Mouse (Mus musculus): ENCODE results near the gene Brinp2. TPM values are rescaled to one million over a fixed set of nuclear protein-coding genes. Genes with fewer than 3 reads are reported as not detected.

Gene Brinp2
- polyA plus RNA-seq, 1 experiment, result 0.57 TPM

GRCm38 (mm10) chr1:158258685-158259292 lies 97.3 kb downstream of the Brinp2 start:
- Histone ChIP-seq H3K27ac (ENCODE audit: insufficient read depth, low read length) (no peak overlapping the region), H3K4me3 (ENCODE audit: low read depth, low read length) (no peak overlapping the region), H3K36me3 (ENCODE audit: control insufficient read depth, insufficient read depth, low read length, poor library complexity, severe bottlenecking) (no peaks in the 10 kb centered on the region), H3K9ac (ENCODE audit: low read depth, poor library complexity, severe bottlenecking) (no peak overlapping the region), H3K9me3 (replicated peaks; ENCODE audit: control insufficient read depth, insufficient read depth, low read length, poor library complexity, severe bottlenecking) (no peaks in the 10 kb centered on the region), H3K27me3 (ENCODE audit: control insufficient read depth, insufficient read depth, low read length, poor library complexity, severe bottlenecking) (no peaks in the 10 kb centered on the region), H3K4me1 (ENCODE audit: control insufficient read depth, insufficient read depth, low read length) (no peaks in the 10 kb centered on the region)
- TF ChIP-seq EP300 (IDR thresholded peaks at IDR 0.05; ENCODE audit: insufficient read depth, low read depth, low read length) (no peak), POLR2A (IDR thresholded peaks at IDR 0.05; ENCODE audit: insufficient read depth, low read length) (no peak), CTCF (IDR thresholded peaks at IDR 0.05; ENCODE audit: low read depth, low read length) (no peak)

GRCm38 (mm10) chr1:158255912-158256680 lies 100.0 kb downstream of the Brinp2 start:
- Histone ChIP-seq H3K4me1 (ENCODE audit: control insufficient read depth, insufficient read depth, low read length) (no peaks in the 10 kb centered on the region), H3K9ac (ENCODE audit: low read depth, poor library complexity, severe bottlenecking) (no peak overlapping the region), H3K36me3 (ENCODE audit: control insufficient read depth, insufficient read depth, low read length, poor library complexity, severe bottlenecking) (no peaks in the 10 kb centered on the region), H3K9me3 (replicated peaks; ENCODE audit: control insufficient read depth, insufficient read depth, low read length, poor library complexity, severe bottlenecking) (no peaks in the 10 kb centered on the region), H3K4me3 (ENCODE audit: low read depth, low read length) (no peak overlapping the region), H3K27ac (ENCODE audit: insufficient read depth, low read length) (no peak overlapping the region), H3K27me3 (ENCODE audit: control insufficient read depth, insufficient read depth, low read length, poor library complexity, severe bottlenecking) (no peaks in the 10 kb centered on the region)
- TF ChIP-seq POLR2A (IDR thresholded peaks at IDR 0.05; ENCODE audit: insufficient read depth, low read length) (no peak), EP300 (IDR thresholded peaks at IDR 0.05; ENCODE audit: insufficient read depth, low read depth, low read length) (no peak), CTCF (IDR thresholded peaks at IDR 0.05; ENCODE audit: low read depth, low read length) (no peak)

- Histone ChIP-seq H3K4me1 (ENCODE audit: control insufficient read depth, insufficient read depth, low read length) (no peaks in the 10 kb centered on the region), H3K27me3 (ENCODE audit: control insufficient read depth, insufficient read depth, low read length, poor library complexity, severe bottlenecking) (no peaks in the 10 kb centered on the region), H3K36me3 (ENCODE audit: control insufficient read depth, insufficient read depth, low read length, poor library complexity, severe bottlenecking) (no peaks in the 10 kb centered on the region), H3K9me3 (replicated peaks; ENCODE audit: control insufficient read depth, insufficient read depth, low read length, poor library complexity, severe bottlenecking) (no peaks in the 10 kb centered on the region), H3K9ac (ENCODE audit: low read depth, poor library complexity, severe bottlenecking) (no peak overlapping the region), H3K27ac (ENCODE audit: insufficient read depth, low read length) (no peak overlapping the region), H3K4me3 (ENCODE audit: low read depth, low read length) (no peak overlapping the region)
- TF ChIP-seq POLR2A (IDR thresholded peaks at IDR 0.05; ENCODE audit: insufficient read depth, low read length), result no peak
- no peak for TF ChIP-seq EP300 (IDR thresholded peaks at IDR 0.05; ENCODE audit: insufficient read depth, low read depth, low read length)
- no peak for TF ChIP-seq CTCF (IDR thresholded peaks at IDR 0.05; ENCODE audit: low read depth, low read length)
Measured at GRCm38 (mm10) chr1:158252682-158253222, 103.4 kb downstream of the Brinp2 start.

- Histone ChIP-seq H3K4me3 (ENCODE audit: low read depth, low read length) (no peak overlapping the region), H3K9ac (ENCODE audit: low read depth, poor library complexity, severe bottlenecking) (no peak overlapping the region), H3K27me3 (ENCODE audit: control insufficient read depth, insufficient read depth, low read length, poor library complexity, severe bottlenecking) (no peaks in the 10 kb centered on the region), H3K4me1 (ENCODE audit: control insufficient read depth, insufficient read depth, low read length) (no peaks in the 10 kb centered on the region), H3K36me3 (ENCODE audit: control insufficient read depth, insufficient read depth, low read length, poor library complexity, severe bottlenecking) (no peaks in the 10 kb centered on the region), H3K27ac (ENCODE audit: insufficient read depth, low read length) (no peak overlapping the region), H3K9me3 (replicated peaks; ENCODE audit: control insufficient read depth, insufficient read depth, low read length, poor library complexity, severe bottlenecking) (no peaks in the 10 kb centered on the region)
- TF ChIP-seq POLR2A (IDR thresholded peaks at IDR 0.05; ENCODE audit: insufficient read depth, low read length) (no peak), EP300 (IDR thresholded peaks at IDR 0.05; ENCODE audit: insufficient read depth, low read depth, low read length) (no peak), CTCF (IDR thresholded peaks at IDR 0.05; ENCODE audit: low read depth, low read length) (no peak)
Measured at GRCm38 (mm10) chr1:158248266-158248665, 107.9 kb downstream of the Brinp2 start.

GRCm38 (mm10) chr1:158246476-158247153 lies 109.5 kb downstream of the Brinp2 start:
- Histone ChIP-seq H3K27me3 (ENCODE audit: control insufficient read depth, insufficient read depth, low read length, poor library complexity, severe bottlenecking) (no peaks in the 10 kb centered on the region), H3K27ac (ENCODE audit: insufficient read depth, low read length) (no peak overlapping the region), H3K36me3 (ENCODE audit: control insufficient read depth, insufficient read depth, low read length, poor library complexity, severe bottlenecking) (no peaks in the 10 kb centered on the region), H3K9me3 (replicated peaks; ENCODE audit: control insufficient read depth, insufficient read depth, low read length, poor library complexity, severe bottlenecking) (no peaks in the 10 kb centered on the region), H3K4me3 (ENCODE audit: low read depth, low read length) (no peak overlapping the region), H3K4me1 (ENCODE audit: control insufficient read depth, insufficient read depth, low read length) (no peaks in the 10 kb centered on the region), H3K9ac (ENCODE audit: low read depth, poor library complexity, severe bottlenecking) (no peak overlapping the region)
- TF ChIP-seq EP300 (IDR thresholded peaks at IDR 0.05; ENCODE audit: insufficient read depth, low read depth, low read length), result no peak
- no peak for TF ChIP-seq POLR2A (IDR thresholded peaks at IDR 0.05; ENCODE audit: insufficient read depth, low read length)
- TF ChIP-seq CTCF (IDR thresholded peaks at IDR 0.05; ENCODE audit: low read depth, low read length), result no peak
